Mouse (Mus musculus) layer of hippocampus, postnatal 36 days (tissue): Measurements from ENCODE around the gene Gsk3a. TPM values are rescaled to one million over a fixed set of nuclear protein-coding genes. Genes with fewer than 3 reads are reported as not detected.
A peak's percentile ranks its signal among the peaks of the same experiment; 100 is the strongest.

Source experiments
- DNase-seq, 2 experiments: peaks; one replicate each; pipeline ENCODE4 v3.0.0; 2022
- microRNA-seq, 2 experiments: library from miRNA; unstranded; fragments of <30 nt; microRNA quantifications; one replicate each; pipeline ENCODE4 v1.2.0; 2021
- total RNA-seq, 2 experiments: library from RNA; stranded (reverse); gene quantifications; 2 replicates each; pipeline ENCODE4 v1.2.3; 2021

The Gsk3a gene
- total RNA-seq, 2 experiments from 2014 or later, result 195 to 201 TPM

DNA sequence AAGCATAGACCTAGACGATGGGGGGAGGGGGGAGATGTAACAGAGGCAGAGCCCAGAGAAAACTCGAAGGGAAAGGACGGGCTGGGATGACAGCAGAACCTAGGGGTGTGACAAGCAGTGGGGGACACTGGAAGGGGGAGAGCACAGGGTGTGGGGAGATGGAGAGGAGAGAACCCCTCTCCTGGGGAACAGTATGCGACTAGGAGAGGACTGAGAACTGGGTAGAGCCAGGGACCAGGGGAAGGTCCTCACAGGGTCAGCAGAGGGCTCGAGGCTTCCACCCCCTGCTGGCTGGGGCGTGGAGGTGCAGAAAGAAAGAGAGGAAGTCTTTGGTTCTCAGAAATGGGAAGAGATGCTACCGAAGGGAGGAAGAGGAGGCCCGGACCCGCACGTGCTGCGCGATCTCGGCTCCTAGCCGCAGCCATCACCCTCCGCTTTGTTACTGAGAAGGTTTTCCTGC lies 56.3 kb downstream of the Gsk3a start:
- DNase-seq, result peak; percentile 19 to 23

DNA sequence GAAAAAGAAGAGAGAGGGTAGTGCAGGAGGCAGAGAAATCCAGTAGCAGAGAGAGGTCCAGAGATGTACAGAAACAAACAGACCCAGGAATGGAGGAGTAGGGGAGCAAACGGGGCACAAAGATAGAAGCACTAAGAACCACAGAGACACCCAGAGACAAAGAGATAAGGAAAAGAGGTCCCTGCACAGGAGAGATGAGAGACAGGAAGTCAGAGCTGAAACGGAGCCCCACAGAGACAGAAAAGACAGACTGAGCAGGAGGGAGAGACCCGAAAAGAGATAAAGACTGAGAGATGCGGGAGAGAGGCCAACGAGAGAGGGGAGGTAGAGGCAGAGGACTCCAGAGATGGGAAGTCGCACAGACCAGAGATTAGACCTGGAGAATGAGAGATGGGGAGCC lies 57.1 kb downstream of the Gsk3a start:
- no peak for DNase-seq

DNA sequence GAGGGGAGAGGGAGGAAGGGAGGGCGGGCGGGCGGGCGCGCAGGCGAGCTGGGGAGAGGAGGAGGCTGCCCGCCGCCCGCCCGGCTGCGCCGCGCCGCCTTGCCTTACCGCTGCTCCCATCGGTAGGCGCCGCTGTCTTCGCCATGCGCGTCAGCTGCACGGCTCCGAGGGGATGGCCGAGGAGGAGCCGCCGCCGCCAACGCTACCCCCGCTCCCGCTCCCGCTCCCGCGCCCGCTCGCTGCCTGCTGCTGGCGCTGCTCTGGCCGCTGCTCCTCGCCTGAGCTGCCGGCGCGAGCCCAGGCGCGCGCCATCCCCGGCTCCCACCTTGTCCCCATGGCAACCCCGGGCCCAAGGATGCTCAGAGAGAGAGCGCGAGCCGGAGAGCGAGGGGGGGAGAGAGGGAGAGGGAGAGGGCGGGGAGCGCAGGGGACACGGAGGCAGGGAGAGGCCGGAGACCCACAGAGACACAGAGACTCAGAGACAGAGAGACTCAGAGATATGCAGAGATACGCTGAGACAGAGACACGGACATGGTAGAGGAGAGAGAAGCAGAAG lies 58.0 kb downstream of the Gsk3a start, which contains the start of gene Pou2f2:
TSS of gene Pou2f2 (minus strand) at position 121 of the 556 bp plus-strand sequence.
- peak; percentile 85 to 86 for DNase-seq

DNA sequence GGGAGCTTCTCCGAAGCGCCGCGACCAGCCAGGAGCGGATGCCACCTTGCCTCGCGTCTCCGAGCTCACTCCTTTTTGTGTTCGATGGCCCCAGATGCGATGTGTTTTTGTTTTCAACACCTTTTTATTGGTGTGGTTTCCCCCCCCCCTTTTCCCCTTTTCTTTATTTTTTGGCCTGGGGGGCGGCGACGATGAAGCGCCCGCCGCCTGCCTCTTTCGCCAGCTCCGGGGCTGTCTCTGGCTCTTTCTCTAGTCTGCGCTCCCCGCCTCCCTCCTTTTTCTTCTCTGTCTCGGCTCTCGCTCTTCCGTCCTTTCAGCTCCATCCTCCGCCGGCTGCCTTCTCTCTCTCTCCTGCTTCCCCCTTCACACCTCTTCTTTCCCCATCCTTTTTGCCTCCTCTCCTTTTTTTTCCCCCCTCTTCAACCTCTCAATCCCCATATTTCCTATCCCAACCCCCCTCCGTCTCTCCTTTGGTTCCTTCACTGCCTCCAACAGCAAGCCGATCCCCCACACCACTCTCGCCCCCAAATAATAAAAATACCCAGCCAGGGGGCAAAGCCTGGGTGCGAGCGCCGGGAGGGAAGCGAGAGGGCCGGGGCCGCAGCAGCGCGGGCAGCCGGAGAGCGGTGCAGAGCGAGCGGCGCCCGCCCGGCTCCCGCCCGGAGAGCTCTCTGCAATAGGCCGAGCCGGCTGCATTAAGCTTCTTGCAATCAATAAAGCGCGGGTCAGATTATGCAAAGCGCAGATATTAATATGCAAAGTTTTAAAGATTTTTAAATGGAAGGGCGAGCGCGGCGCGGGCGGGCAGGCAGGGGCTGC lies 58.7 kb downstream of the Gsk3a start:
- DNase-seq, result peak in 1 of 2 experiments; percentile 30

DNA sequence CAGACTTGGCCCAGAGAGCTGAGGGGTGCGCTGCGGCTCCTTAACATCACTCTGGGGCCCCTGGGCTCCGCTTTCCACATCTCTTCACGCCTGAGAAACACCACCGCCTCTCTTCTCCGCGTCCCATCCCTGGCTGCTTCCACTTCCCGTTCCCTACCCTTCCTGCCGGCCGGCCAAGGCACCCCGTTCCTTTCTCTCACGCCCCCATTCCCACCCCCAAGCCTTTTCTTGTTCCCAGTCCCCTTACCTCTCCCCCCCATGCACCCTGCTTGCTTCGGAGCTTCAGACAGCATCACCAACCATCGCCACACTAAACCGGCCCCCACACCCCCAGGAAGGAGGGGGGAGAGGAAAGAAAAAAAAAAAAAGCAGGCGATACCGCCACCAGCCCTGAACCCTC lies 59.3 kb downstream of the Gsk3a start:
- DNase-seq, result peak in 1 of 2 experiments; percentile 20

Small RNA genes within 50 kb of the gene (microRNA-seq; reads per million reads assigned to microRNA genes)
- gene Mir7048, result 0 reads per million in 2 experiments

Other genes with a start within 250 kb of the Gsk3a start
- 1,000 to 10,000 TPM; 2,432 to 2,476 TPM for gene Atp1a3, start 231.9 kb downstream of the Gsk3a start, total RNA-seq
- 100 to 1,000 TPM; 234 to 242 TPM for gene Grik5, start 165.5 kb downstream of the Gsk3a start, total RNA-seq
- gene Zfp574, start 165.3 kb downstream of the Gsk3a start, total RNA-seq, result 10 to 100 TPM; 28.4 to 30.0 TPM
- gene Pou2f2, start 58.1 kb downstream of the Gsk3a start, total RNA-seq, result 1 to 10 TPM; 9.4 to 9.6 TPM
- 10 to 100 TPM; 26.1 to 28.0 TPM for gene Dedd2, start 17.2 kb downstream of the Gsk3a start, total RNA-seq
- 10 to 100 TPM; 11.6 to 12.5 TPM for gene Zfp526, start 16.4 kb downstream of the Gsk3a start, total RNA-seq
- gene Erf, start 12.9 kb upstream of the Gsk3a start, total RNA-seq, result 10 to 100 TPM; 34.3 to 35.4 TPM
- 100 to 1,000 TPM; 173 to 213 TPM for gene Cic, start 29.9 kb upstream of the Gsk3a start, total RNA-seq
- 10 to 100 TPM; 21.2 to 25.9 TPM for gene Pafah1b3, start 60.1 kb upstream of the Gsk3a start, total RNA-seq
- not detected for gene Prr19, start 63.6 kb upstream of the Gsk3a start, total RNA-seq
- gene Tmem145, start 68.3 kb upstream of the Gsk3a start, total RNA-seq, result 10 to 100 TPM; 24.5 to 26.0 TPM
- 10 to 100 TPM; 95.3 to 95.9 TPM for gene Megf8, start 79.3 kb upstream of the Gsk3a start, total RNA-seq
- gene Cnfn, start 131.9 kb upstream of the Gsk3a start, total RNA-seq, result not detected
- gene Lipe, start 160.9 kb upstream of the Gsk3a start, total RNA-seq, result 10 to 100 TPM in 1 of 2 experiments, 1 to 10 TPM in 1; 7.3 to 10.4 TPM
- not detected for gene Cxcl17, start 175.0 kb upstream of the Gsk3a start, total RNA-seq
- gene Ceacam1, start 239.8 kb upstream of the Gsk3a start, total RNA-seq, result 1 to 10 TPM; 2.8 to 3.0 TPM